Mouse (Mus musculus) heart, embryonic 14.5 days (tissue): Measurements from ENCODE around the gene Trim5. TPM values are rescaled to one million over a fixed set of nuclear protein-coding genes. Genes with fewer than 3 reads are reported as not detected.
"Not testable (repeated sequence)": the region's sequence is repeated elsewhere in the genome, so short reads cannot be mapped to it uniquely, and the experiment has no call there.

Source experiments
- ATAC-seq: fragments of 200-750 bp; cut with Nextera tagmentation; 2 replicates; pipeline ENCODE4 v1.8.0; 2017; ENCODE audit warnings: low read depth, moderate TSS enrichment; ENCODE audit not compliant: insufficient number of reproducible peaks, insufficient read depth, low FRiP score
- H3K27ac ChIP-seq, 2 experiments: fragments of 200-500 bp in 1 of 2; fragments of 300-500 bp in 1 of 2; sonication (generic) in 1 of 2; replicated peaks in 1 of 2; 2 replicates each; pipeline ENCODE4 v1.5.1; 2012 to 2014; ENCODE audit warnings: low read depth in 2 of 2, low read length in 2 of 2, control low read depth in 1 of 2, mild to moderate bottlenecking in 1 of 2, mixed read lengths in 1 of 2; ENCODE audit not compliant: control insufficient read depth in 1 of 2, insufficient read depth in 1 of 2
- H3K27me3 ChIP-seq: fragments of 300-500 bp; sonication (generic); 2 replicates; pipeline ENCODE4 v1.6.1; 2014; ENCODE audit warnings: mild to moderate bottlenecking, low read length, control low read depth; ENCODE audit not compliant: control insufficient read depth, insufficient read depth
- H3K36me3 ChIP-seq: fragments of 300-500 bp; sonication (generic); 2 replicates; pipeline ENCODE4 v1.6.1; 2014; ENCODE audit warnings: mild to moderate bottlenecking, control low read depth, low read length, mixed read lengths; ENCODE audit not compliant: control insufficient read depth, insufficient read depth
- H3K4me1 ChIP-seq, 2 experiments: fragments of 200-500 bp in 1 of 2; fragments of 300-500 bp in 1 of 2; sonication (generic) in 1 of 2; 2 replicates each; pipeline ENCODE4 v1.6.1; 2012 to 2014; ENCODE audit warnings: low read length in 2 of 2, control low read depth in 1 of 2, mixed read lengths in 1 of 2; ENCODE audit not compliant: control insufficient read depth in 2 of 2, insufficient read depth in 2 of 2
- H3K4me2 ChIP-seq: fragments of 300-500 bp; sonication (generic); 2 replicates; pipeline ENCODE4 v1.6.1; 2014; ENCODE audit warnings: mild to moderate bottlenecking, low read length
- H3K4me3 ChIP-seq, 2 experiments: fragments of 200-500 bp in 1 of 2; fragments of 300-500 bp in 1 of 2; sonication (generic) in 1 of 2; 2 replicates each; pipeline ENCODE4 v1.5.1; 2012 to 2014; ENCODE audit warnings: low read length in 2 of 2, mild to moderate bottlenecking in 2 of 2, control low read depth in 1 of 2, low read depth in 1 of 2, moderate library complexity in 1 of 2; ENCODE audit not compliant: control insufficient read depth in 1 of 2, insufficient read depth in 1 of 2
- H3K9ac ChIP-seq: fragments of 300-500 bp; sonication (generic); 2 replicates; pipeline ENCODE4 v1.6.1; 2014; ENCODE audit warnings: mild to moderate bottlenecking, low read length
- H3K9me3 ChIP-seq: fragments of 300-500 bp; sonication (generic); 2 replicates; pipeline ENCODE4 v1.6.1; 2016; ENCODE audit warnings: low read length, control low read depth; ENCODE audit not compliant: control insufficient read depth
- WGBS: fragments of 180-500 bp; shearing (Covaris S2); extraction: QIAGEN DNeasy Blood & Tissue Kit; methylation state at CpG from one replicate; pipeline ENCODE4 v1.1.7; 2014; 5-methylcytosine and 5-hydroxymethylcytosine counted together
- polyA plus RNA-seq: library from polyadenylated mRNA; unstranded; fragments of >200 nt; fragmentation: Nextera tagmentation; extraction: Ambion mirVana; gene quantifications from 2 replicates; pipeline ENCODE4 v1.2.1, GENCODE M21; 2014

The Trim5 gene
- polyA plus RNA-seq, 1 experiment from 2014 or later: 0.54 TPM

DNA sequence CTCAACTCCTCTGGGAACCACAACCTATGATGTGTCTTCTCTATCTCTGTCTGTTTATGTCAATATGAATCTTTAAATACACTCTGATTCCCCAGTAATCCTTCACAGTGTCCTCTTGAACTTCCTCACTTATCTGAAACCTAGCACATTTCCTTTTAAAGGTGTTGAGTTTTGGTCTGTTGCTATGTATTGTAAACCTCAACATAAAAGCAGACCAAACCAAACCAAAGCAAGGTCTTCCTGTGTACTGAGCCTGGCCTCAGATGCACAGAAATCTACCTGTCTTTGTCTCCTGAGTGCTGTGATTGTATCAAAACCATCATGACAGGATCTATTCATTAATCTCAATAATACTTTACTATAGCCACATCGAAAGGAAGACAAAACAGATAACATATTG, 2.7 kb upstream of the Trim5 start:
- Histone ChIP-seq H3K27me3 (no peaks in the 10 kb centered on the region), H3K36me3 (no peaks in the 10 kb centered on the region), H3K9me3 (no peaks in the 10 kb centered on the region), H3K4me1 (peaks cover 0 to 2% of the 10 kb centered on the region in 2 experiments; a peak in 1 of 4 replicates), H3K4me3 (no peak overlapping the region), H3K9ac (no peak overlapping the region), H3K27ac (no peak overlapping the region), H3K4me2 (no peak overlapping the region)
- WGBS: 82% methylated on average over 1 of the region's 1 CpGs
- ATAC-seq: no peak

DNA sequence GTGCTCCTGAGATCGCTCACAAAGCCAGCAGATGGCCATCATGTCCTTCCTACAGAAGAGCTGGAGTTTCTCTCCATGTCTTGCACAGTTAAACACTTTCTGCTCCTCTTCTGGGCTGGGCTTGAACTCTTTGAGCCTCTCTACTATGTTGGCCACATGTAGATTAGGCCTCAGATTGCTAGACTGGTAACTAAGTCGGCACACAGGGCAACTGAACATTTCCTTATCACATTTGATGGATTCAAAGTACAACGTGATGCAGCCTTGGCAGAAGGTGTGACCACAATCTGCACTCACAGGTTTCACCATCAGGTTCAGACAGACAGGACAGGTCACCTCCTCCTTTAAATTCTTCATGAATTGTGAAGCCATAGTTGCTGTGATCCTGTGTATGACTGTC, 8.5 kb downstream of the Trim5 start:
- 68% methylated on average over 3 of the region's 3 CpGs for WGBS
- H3K4me3 ChIP-seq, H3K9ac ChIP-seq, ATAC-seq, H3K27ac ChIP-seq, H3K36me3 ChIP-seq, H3K4me1 ChIP-seq, H3K9me3 ChIP-seq, H3K27me3 ChIP-seq, H3K4me2 ChIP-seq: not testable (repeated sequence)

DNA sequence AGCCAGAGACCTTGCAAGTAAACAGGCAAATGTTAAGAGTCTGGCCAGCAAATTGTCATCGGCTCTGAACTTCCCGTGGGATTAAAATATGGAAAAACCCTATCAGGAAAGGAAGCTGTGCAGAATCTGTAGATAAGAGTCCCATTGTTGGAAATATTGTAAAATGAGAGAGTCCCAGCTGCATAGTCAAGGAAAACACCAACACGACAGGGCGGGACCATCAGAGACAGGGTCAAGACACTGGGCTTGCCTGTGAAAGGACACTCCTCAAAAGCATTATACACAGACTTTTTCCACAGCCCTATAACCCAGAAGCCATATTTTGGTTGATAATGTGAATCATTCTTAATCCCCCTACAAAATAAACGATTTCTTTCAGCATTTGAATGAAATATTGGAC, 22.6 kb downstream of the Trim5 start:
- H3K27me3 ChIP-seq, H3K9ac ChIP-seq, H3K27ac ChIP-seq, H3K4me3 ChIP-seq, H3K4me2 ChIP-seq, H3K36me3 ChIP-seq, H3K9me3 ChIP-seq, H3K4me1 ChIP-seq: not testable (repeated sequence)
- peak; percentile 56; the same call in 1 of the 2 replicates for ATAC-seq
- WGBS: 39% methylated on average over 2 of the region's 5 CpGs

DNA sequence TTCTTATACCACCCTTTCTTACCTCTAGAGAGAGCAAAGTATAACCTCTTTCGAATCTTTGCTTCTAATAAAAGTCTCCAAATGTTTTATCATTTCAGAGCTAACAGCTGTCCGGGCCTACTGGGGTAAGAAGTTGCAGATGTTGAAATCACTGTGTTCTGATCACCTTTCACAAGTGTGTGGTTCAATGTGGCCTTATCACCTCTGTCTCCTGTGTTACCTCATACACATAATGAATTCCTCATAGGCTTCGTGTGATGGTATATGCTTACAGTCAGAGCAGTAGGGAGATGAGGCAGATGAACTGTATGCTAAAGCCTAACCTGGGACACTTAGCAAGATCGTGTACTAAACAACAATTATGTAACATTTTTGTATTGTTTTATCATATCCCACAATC, 27.5 kb downstream of the Trim5 start:
- not testable (repeated sequence) for H3K4me3 ChIP-seq, ATAC-seq, H3K36me3 ChIP-seq, H3K9me3 ChIP-seq, H3K4me2 ChIP-seq, H3K4me1 ChIP-seq, H3K27ac ChIP-seq, H3K27me3 ChIP-seq, H3K9ac ChIP-seq
- WGBS: 76% methylated on average over 4 of the region's 4 CpGs

DNA sequence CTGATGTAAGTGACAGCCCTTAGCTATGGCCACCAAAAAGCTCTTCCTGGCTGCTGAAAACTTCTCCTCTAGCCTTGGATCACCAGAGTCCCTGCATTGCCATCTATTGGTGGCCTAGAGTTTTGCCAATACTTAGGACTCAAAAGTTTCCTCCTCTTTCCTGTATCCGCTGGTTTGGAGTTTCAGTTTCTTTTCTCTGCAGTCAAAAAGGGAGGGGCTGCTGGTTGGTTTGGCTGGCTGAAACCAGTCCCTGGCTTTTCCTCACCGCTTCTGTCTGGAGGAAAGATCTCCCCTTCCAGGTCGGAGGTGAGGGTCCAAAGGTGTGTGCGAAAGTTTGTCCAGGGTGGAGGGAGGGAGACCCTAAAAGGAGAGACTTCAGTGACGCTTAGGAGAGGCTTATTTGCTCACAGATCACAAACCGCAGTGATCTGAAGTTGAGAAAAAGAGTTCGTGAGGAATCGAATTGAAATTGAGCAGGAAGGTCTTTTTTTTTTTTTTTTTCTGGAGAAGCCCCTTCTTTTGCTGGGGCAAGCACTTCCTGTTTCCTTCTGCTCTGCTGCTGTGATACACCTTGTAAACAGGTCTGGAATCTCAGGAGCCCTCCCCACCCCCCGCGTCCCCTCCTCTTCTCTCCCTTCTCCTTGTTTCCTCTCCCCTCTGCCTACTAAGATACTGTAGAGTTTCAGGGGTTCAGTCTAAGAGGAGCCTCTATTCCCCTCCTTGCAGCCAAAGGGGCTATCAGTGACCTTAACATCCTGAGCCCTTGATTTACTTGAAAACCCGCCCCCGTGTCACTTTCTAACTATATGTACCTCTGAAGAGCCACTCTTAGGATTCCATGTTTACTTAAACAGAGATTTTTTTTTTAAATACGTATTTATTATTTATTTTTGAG, 43.4 kb downstream of the Trim5 start, which contains the start of gene Trim34a:
Gene Trim34a, plus strand, starts transcription at position 171 of the 895 bp plus-strand sequence.
- Histone ChIP-seq H3K4me3 (peak within 1 kb of the TSS; percentile 56 to 83), H3K4me2 (peak within 1 kb of the TSS; percentile 76), H3K27ac (peak within 1 kb of the TSS; percentile 55 to 70), H3K9me3 (no peaks in the 10 kb centered on the region), H3K4me1 (no peaks in the 10 kb centered on the region), H3K27me3 (no peaks in the 10 kb centered on the region), H3K9ac (peak within 1 kb of the TSS; percentile 75), H3K36me3 (no peaks in the 10 kb centered on the region)
- WGBS: 4% methylated on average over 13 of the region's 13 CpGs
- peak; percentile 64; the same call in 1 of the 2 replicates for ATAC-seq

DNA sequence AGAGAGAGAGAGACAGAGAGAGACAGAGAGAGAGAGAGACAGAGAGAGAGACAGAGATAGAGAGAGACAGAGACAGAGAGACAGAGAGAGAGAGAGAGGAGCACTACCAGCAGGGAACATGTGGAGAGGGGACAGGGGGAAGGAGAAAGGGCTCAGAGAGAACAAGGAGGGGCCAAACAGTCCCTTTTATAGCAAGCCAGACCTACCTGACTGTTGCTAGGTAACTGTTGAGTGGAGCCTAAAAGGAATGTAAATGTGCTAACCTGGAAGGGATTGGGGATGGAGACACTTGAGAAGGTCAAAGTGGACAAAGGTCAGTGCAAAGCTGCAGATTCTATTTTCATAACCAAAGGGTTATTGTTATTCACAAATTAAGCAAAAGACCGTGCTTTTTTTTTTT, 44.3 kb downstream of the Trim5 start:
- Histone ChIP-seq H3K9ac (peak overlapping the region; percentile 75; the same call in 1 of the 2 replicates), H3K9me3 (no peaks in the 10 kb centered on the region), H3K4me2 (peak overlapping the region; percentile 76), H3K4me1 (no peaks in the 10 kb centered on the region), H3K4me3 (no peak overlapping the region), H3K27ac (no peak overlapping the region), H3K36me3 (no peaks in the 10 kb centered on the region), H3K27me3 (no peaks in the 10 kb centered on the region)
- 68% methylated on average over 1 of the region's 1 CpGs for WGBS
- ATAC-seq: no peak

DNA sequence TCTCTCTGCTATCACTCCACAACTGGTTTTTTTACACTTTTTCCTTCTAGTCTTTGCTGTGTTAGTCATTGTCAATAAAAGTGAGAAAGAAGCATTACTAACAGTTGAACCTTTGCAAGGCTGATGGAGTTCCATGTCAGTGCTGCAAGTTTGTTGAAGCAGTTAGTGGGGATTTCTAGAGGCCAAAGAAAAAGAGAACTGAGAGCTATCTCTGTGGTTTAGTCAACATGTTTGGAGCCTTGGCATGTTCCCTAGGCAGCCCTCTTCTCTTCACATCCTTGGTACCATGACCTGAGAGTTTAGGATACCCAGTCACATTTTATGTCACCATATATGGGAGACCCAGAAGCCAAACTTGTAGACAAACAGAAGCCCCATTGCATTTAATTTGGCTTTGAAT, 47.0 kb downstream of the Trim5 start:
- H3K36me3 ChIP-seq: no peaks in the 10 kb centered on the region
- no peak overlapping the region for H3K4me3 ChIP-seq
- H3K9ac ChIP-seq: no peak overlapping the region
- no peak for ATAC-seq
- no peak overlapping the region for H3K27ac ChIP-seq
- H3K4me2 ChIP-seq: no peak overlapping the region
- H3K27me3 ChIP-seq: no peaks in the 10 kb centered on the region
- no peaks in the 10 kb centered on the region for H3K4me1 ChIP-seq
- H3K9me3 ChIP-seq: no peaks in the 10 kb centered on the region
